Mouse (Mus musculus): ENCODE results near the gene Tdgf1. TPM values are rescaled to one million over a fixed set of nuclear protein-coding genes. Genes with fewer than 3 reads are reported as not detected.

The Tdgf1 gene
- total and polyA plus RNA-seq, 2 experiments from 2014 or later: 0.66 TPM; not detected in 1

GRCm38 (mm10) chr9:110907201-110907837, 38.6 kb downstream of the Tdgf1 start:
- no peaks in the 10 kb centered on the region for H3K4me1 ChIP-seq (ENCODE audit: insufficient read depth, low read length)
- WGBS: 91% methylated on average over 11 of the region's 11 CpGs
- no peaks in the 10 kb centered on the region for H3K9me3 ChIP-seq (ENCODE audit: low read length)
- H3K9ac ChIP-seq (replicated peaks; ENCODE audit: low read length): no peak overlapping the region
- H3K4me2 ChIP-seq (ENCODE audit: low read depth, low read length): no peak overlapping the region
- no peaks in the 10 kb centered on the region for H3K27me3 ChIP-seq (ENCODE audit: insufficient read depth, low read length)
- no peaks in the 10 kb centered on the region for H3K36me3 ChIP-seq (ENCODE audit: insufficient read depth, low read length)
- no peak for DNase-seq (ENCODE audit: low spot score)
- no peak overlapping the region for H3K27ac ChIP-seq
- no peak for TF ChIP-seq CTCF (IDR thresholded peaks at IDR 0.05; ENCODE audit: low read depth)
- H3K4me3 ChIP-seq (ENCODE audit: low read length): no peak overlapping the region
- no peak for ATAC-seq

GRCm38 (mm10) chr9:110902271-110902670, 43.7 kb downstream of the Tdgf1 start:
- no peaks in the 10 kb centered on the region for H3K9me3 ChIP-seq (ENCODE audit: low read length)
- 0 out of 2 replicates have a peak, but pooled peaks cover 3% of the 10 kb centered on the region for H3K36me3 ChIP-seq (ENCODE audit: insufficient read depth, low read length)
- H3K4me1 ChIP-seq (ENCODE audit: insufficient read depth, low read length): no peaks in the 10 kb centered on the region
- no peak overlapping the region for H3K27ac ChIP-seq
- ATAC-seq (no peak), DNase-seq (ENCODE audit: low spot score) (no peak)
- H3K4me2 ChIP-seq (ENCODE audit: low read depth, low read length): no peak overlapping the region
- 62% methylated on average over 4 of the region's 4 CpGs for WGBS
- no peak overlapping the region for H3K4me3 ChIP-seq (ENCODE audit: low read length)
- H3K9ac ChIP-seq (replicated peaks; ENCODE audit: low read length): no peak overlapping the region
- no peaks in the 10 kb centered on the region for H3K27me3 ChIP-seq (ENCODE audit: insufficient read depth, low read length)
- no peak for TF ChIP-seq CTCF (IDR thresholded peaks at IDR 0.05; ENCODE audit: low read depth)

GRCm38 (mm10) chr9:110901204-110901603, 44.8 kb downstream of the Tdgf1 start:
- Histone ChIP-seq H3K4me1 (ENCODE audit: insufficient read depth, low read length) (no peaks in the 10 kb centered on the region; the same call in 1 of the 2 replicates), H3K27ac (no peak overlapping the region), H3K36me3 (ENCODE audit: insufficient read depth, low read length) (0 out of 2 replicates have a peak, but pooled peaks cover 3% of the 10 kb centered on the region), H3K9me3 (ENCODE audit: low read length) (no peaks in the 10 kb centered on the region), H3K27me3 (ENCODE audit: insufficient read depth, low read length) (no peaks in the 10 kb centered on the region), H3K4me2 (ENCODE audit: low read depth, low read length) (no peak overlapping the region), H3K4me3 (ENCODE audit: low read length) (no peak overlapping the region), H3K9ac (replicated peaks; ENCODE audit: low read length) (no peak overlapping the region)
- ATAC-seq (no peak), DNase-seq (ENCODE audit: low spot score) (no peak)
- 63% methylated on average over 6 of the region's 6 CpGs for WGBS
- TF ChIP-seq CTCF (IDR thresholded peaks at IDR 0.05; ENCODE audit: low read depth): no peak

GRCm38 (mm10) chr9:110899451-110900008, 46.4 kb downstream of the Tdgf1 start:
- no peak for TF ChIP-seq CTCF (IDR thresholded peaks at IDR 0.05; ENCODE audit: low read depth)
- peaks cover 4% of the 10 kb centered on the region; the same call in 1 of the 2 replicates for H3K4me1 ChIP-seq (ENCODE audit: insufficient read depth, low read length)
- H3K4me2 ChIP-seq (ENCODE audit: low read depth, low read length): no peak overlapping the region
- H3K9ac ChIP-seq (replicated peaks; ENCODE audit: low read length): no peak overlapping the region
- ATAC-seq: no peak
- 44% methylated on average over 10 of the region's 10 CpGs for WGBS
- H3K4me3 ChIP-seq (ENCODE audit: low read length): no peak overlapping the region
- no peak overlapping the region for H3K27ac ChIP-seq
- DNase-seq (ENCODE audit: low spot score): no peak
- H3K27me3 ChIP-seq (ENCODE audit: insufficient read depth, low read length): no peaks in the 10 kb centered on the region
- 0 out of 2 replicates have a peak, but pooled peaks cover 3% of the 10 kb centered on the region for H3K36me3 ChIP-seq (ENCODE audit: insufficient read depth, low read length)
- H3K9me3 ChIP-seq (ENCODE audit: low read length): no peaks in the 10 kb centered on the region

DNA sequence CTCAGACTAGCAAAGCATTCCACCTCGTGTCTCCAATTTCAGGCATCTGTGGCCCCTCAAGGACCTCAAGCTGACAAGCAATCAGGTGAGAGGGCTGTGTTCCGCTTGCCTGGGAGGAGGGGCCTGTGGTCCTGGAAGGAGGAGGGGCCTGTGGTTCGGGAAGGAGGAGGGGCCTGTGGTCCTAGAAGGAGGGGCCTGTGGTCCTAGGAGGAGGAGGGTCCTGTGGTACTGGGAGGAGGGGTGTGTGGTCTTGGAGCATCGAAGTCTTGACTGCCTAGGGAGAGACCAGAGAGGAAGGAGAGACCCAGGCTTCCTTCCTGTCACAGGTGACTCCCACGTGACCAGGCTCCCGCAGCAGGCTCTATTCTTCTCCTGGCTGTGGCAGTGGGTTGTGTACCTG, 49.4 kb downstream of the Tdgf1 start:
- DNase-seq (ENCODE audit: low spot score): no peak
- Histone ChIP-seq H3K36me3 (ENCODE audit: insufficient read depth, low read length) (0 out of 2 replicates have a peak, but pooled peaks cover 3% of the 10 kb centered on the region), H3K27me3 (ENCODE audit: insufficient read depth, low read length) (no peaks in the 10 kb centered on the region), H3K4me2 (ENCODE audit: low read depth, low read length) (no peak overlapping the region), H3K4me1 (ENCODE audit: insufficient read depth, low read length) (peaks cover 4% of the 10 kb centered on the region; the same call in 1 of the 2 replicates), H3K4me3 (ENCODE audit: low read length) (no peak overlapping the region), H3K27ac (no peak overlapping the region), H3K9me3 (ENCODE audit: low read length) (no peaks in the 10 kb centered on the region), H3K9ac (replicated peaks; ENCODE audit: low read length) (no peak overlapping the region)
- 20% methylated on average over 6 of the region's 6 CpGs for WGBS
- no peak for TF ChIP-seq CTCF (IDR thresholded peaks at IDR 0.05; ENCODE audit: low read depth)
- ATAC-seq: peak; percentile 34

- 27% methylated on average over 7 of the region's 7 CpGs for WGBS
- H3K9me3 ChIP-seq (ENCODE audit: low read length): no peaks in the 10 kb centered on the region
- ATAC-seq (peak; percentile 55; the same call in 1 of the 2 replicates), DNase-seq (ENCODE audit: low spot score) (peak; percentile 44)
- no peak overlapping the region for H3K4me3 ChIP-seq (ENCODE audit: low read length)
- H3K36me3 ChIP-seq (ENCODE audit: insufficient read depth, low read length): 0 out of 2 replicates have a peak, but pooled peaks cover 3% of the 10 kb centered on the region
- no peak overlapping the region for H3K4me2 ChIP-seq (ENCODE audit: low read depth, low read length)
- no peak overlapping the region for H3K9ac ChIP-seq (replicated peaks; ENCODE audit: low read length)
- H3K4me1 ChIP-seq (ENCODE audit: insufficient read depth, low read length): peaks cover 4% of the 10 kb centered on the region; the same call in 1 of the 2 replicates
- no peak for TF ChIP-seq CTCF (IDR thresholded peaks at IDR 0.05; ENCODE audit: low read depth)
- no peaks in the 10 kb centered on the region for H3K27me3 ChIP-seq (ENCODE audit: insufficient read depth, low read length)
- no peak overlapping the region for H3K27ac ChIP-seq
Observed at GRCm38 (mm10) chr9:110895994-110896393, 50.0 kb downstream of the Tdgf1 start.

DNA sequence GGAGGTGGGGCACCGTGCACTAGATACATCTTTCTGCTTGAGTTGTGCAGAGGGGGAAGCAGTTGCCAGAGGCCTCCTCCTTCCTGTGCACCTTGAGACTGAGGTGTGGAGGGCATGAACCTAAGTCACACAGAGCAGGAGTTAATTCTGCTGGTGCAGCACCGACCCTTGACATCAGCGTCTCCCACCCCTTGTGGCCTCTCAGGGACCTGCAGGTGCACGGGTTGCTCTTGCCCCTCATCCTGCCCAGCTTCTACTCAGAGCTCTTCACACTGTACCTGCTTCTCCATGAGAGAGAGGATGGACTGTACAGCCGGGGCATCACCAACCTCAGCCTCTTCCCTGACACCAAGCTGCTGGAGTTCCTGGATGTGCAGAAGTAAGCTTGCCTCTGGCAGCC, 50.5 kb downstream of the Tdgf1 start:
- H3K9ac ChIP-seq (replicated peaks; ENCODE audit: low read length): no peak overlapping the region
- H3K27ac ChIP-seq: no peak overlapping the region
- no peak; the same call in 1 of the 2 replicates for ATAC-seq
- no peak for TF ChIP-seq CTCF (IDR thresholded peaks at IDR 0.05; ENCODE audit: low read depth)
- H3K9me3 ChIP-seq (ENCODE audit: low read length): no peaks in the 10 kb centered on the region
- WGBS: 58% methylated on average over 5 of the region's 5 CpGs
- no peaks in the 10 kb centered on the region for H3K27me3 ChIP-seq (ENCODE audit: insufficient read depth, low read length)
- DNase-seq (ENCODE audit: low spot score): no peak
- H3K4me2 ChIP-seq (ENCODE audit: low read depth, low read length): no peak overlapping the region
- H3K4me3 ChIP-seq (ENCODE audit: low read length): no peak overlapping the region
- H3K36me3 ChIP-seq (ENCODE audit: insufficient read depth, low read length): 0 out of 2 replicates have a peak, but pooled peaks cover 3% of the 10 kb centered on the region
- H3K4me1 ChIP-seq (ENCODE audit: insufficient read depth, low read length): peaks cover 4% of the 10 kb centered on the region; the same call in 1 of the 2 replicates
